Mouse (Mus musculus) liver, embryonic 11.5 days (tissue): ENCODE measurements around the gene Ppp1r3e. TPM values are rescaled to one million over a fixed set of nuclear protein-coding genes. Genes with fewer than 3 reads are reported as not detected.

Experiments
- ATAC-seq: fragments of 200-750 bp; cut with Nextera tagmentation; replicated peaks from 2 replicates; pipeline ENCODE4 v1.8.0; 2017; ENCODE audit warnings: moderate number of reproducible peaks, mild to moderate bottlenecking, moderate TSS enrichment, moderate library complexity; ENCODE audit not compliant: low FRiP score
- DNase-seq: peaks from one replicate; pipeline ENCODE4 v3.0.0-alpha.2; 2017; ENCODE audit warnings: low spot score
- H3K27ac ChIP-seq: fragments of 300-500 bp; sonication (generic); 2 replicates; pipeline ENCODE4 v1.5.1; 2014; ENCODE audit warnings: mild to moderate bottlenecking, low read depth, low read length, control low read depth
- H3K27me3 ChIP-seq: fragments of 300-500 bp; sonication (generic); replicated peaks from 2 replicates; pipeline ENCODE4 v1.6.1; 2014; ENCODE audit warnings: low read length, mixed read lengths; ENCODE audit not compliant: control insufficient read depth, insufficient read depth
- H3K36me3 ChIP-seq: fragments of 300-500 bp; sonication (generic); 2 replicates; pipeline ENCODE4 v1.6.1; 2014; ENCODE audit warnings: mild to moderate bottlenecking, low read length, moderate library complexity, mixed read lengths; ENCODE audit not compliant: control insufficient read depth, insufficient read depth
- H3K4me1 ChIP-seq: fragments of 300-500 bp; sonication (generic); replicated peaks from 2 replicates; pipeline ENCODE4 v1.6.1; 2014; ENCODE audit warnings: low read length, mixed read lengths; ENCODE audit not compliant: control insufficient read depth, insufficient read depth
- H3K4me2 ChIP-seq: fragments of 300-500 bp; sonication (generic); 2 replicates; pipeline ENCODE4 v1.6.1; 2014; ENCODE audit warnings: mild to moderate bottlenecking, control low read depth, moderate library complexity
- H3K4me3 ChIP-seq: fragments of 300-500 bp; sonication (generic); 2 replicates; pipeline ENCODE4 v1.5.1; 2014; ENCODE audit warnings: low read depth, low read length, control low read depth
- H3K9ac ChIP-seq: fragments of 300-500 bp; sonication (generic); 2 replicates; pipeline ENCODE4 v1.6.1; 2014; ENCODE audit warnings: low read depth, low read length, control low read depth
- H3K9me3 ChIP-seq: fragments of 300-500 bp; sonication (generic); 2 replicates; pipeline ENCODE4 v1.6.1; 2016; ENCODE audit warnings: low read length, inconsistent platforms, mixed read lengths; ENCODE audit not compliant: control insufficient read depth
- WGBS: fragments of 180-500 bp; shearing (Covaris S2); extraction: QIAGEN DNeasy Blood & Tissue Kit; methylation state at CpG from one replicate; pipeline ENCODE4 v1.1.7; 2014; 5-methylcytosine and 5-hydroxymethylcytosine counted together
- polyA plus RNA-seq: library from polyadenylated mRNA; unstranded; fragments of >200 nt; fragmentation: Nextera tagmentation; extraction: Ambion mirVana; gene quantifications from 2 replicates; pipeline ENCODE4 v1.2.1, GENCODE M21; 2014

Gene Ppp1r3e
- polyA plus RNA-seq, 1 experiment from 2014 or later: 1.1 TPM

DNA sequence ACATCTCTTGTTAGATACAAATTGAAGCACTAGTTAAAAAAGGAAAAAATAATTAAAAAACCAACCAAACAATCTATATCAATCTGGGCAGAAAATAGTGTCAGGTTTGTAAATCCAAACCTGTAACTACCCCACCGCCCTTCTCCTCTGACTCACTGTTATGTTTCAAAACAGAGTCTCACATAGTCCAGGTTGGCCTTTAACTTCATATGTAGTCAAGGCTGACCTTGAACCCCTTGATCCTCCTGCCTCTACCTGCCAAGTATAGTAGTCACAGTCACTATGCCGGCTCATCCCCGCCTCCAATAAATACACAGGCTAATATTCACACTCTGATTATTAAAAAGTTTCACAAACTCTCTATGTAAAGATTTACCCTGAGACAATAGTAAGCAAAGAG is 21.6 kb downstream of the Ppp1r3e start:
- no peak for ATAC-seq
- 92% methylated on average over 3 of the region's 3 CpGs for WGBS

DNA sequence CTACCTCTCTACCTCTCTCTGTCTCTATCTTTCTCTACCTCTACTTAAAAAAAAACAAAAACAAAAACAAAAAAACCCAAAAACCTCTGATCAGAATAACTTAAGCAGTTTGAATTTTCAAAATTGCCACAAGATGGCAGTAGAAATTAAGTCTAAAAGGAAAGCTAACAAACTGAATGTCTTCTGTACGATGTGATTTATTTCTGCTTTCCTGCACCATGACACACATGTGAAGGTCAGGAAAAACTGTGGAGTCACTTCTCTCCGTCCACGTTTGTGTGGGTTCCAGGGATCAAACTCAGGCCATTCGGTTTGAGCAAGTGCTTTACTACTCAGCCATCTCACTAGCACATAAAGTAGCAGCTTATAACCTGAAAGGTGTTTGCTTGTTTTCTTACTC is 33.9 kb downstream of the Ppp1r3e start:
- Histone ChIP-seq H3K9ac (no peak overlapping the region), H3K27ac (no peak overlapping the region), H3K4me2 (no peak overlapping the region), H3K4me1 (no peaks in the 10 kb centered on the region), H3K4me3 (no peak overlapping the region), H3K9me3 (no peaks in the 10 kb centered on the region), H3K27me3 (no peaks in the 10 kb centered on the region; the same call in 1 of the 2 replicates), H3K36me3 (no peaks in the 10 kb centered on the region)
- no peak for DNase-seq
- ATAC-seq: no peak
- 5% methylated on average over 4 of the region's 4 CpGs for WGBS

More for the DNA sequence above, 21.6 kb downstream of the Ppp1r3e start:
- H3K4me3 ChIP-seq: no peak overlapping the region
- H3K4me1 ChIP-seq: no peaks in the 10 kb centered on the region
- H3K9me3 ChIP-seq: no peaks in the 10 kb centered on the region
- H3K27ac ChIP-seq: no peak overlapping the region
- no peaks in the 10 kb centered on the region; the same call in 1 of the 2 replicates for H3K36me3 ChIP-seq
- H3K27me3 ChIP-seq: no peaks in the 10 kb centered on the region
- DNase-seq: no peak
- no peak overlapping the region for H3K4me2 ChIP-seq
- H3K9ac ChIP-seq: no peak overlapping the region

DNA sequence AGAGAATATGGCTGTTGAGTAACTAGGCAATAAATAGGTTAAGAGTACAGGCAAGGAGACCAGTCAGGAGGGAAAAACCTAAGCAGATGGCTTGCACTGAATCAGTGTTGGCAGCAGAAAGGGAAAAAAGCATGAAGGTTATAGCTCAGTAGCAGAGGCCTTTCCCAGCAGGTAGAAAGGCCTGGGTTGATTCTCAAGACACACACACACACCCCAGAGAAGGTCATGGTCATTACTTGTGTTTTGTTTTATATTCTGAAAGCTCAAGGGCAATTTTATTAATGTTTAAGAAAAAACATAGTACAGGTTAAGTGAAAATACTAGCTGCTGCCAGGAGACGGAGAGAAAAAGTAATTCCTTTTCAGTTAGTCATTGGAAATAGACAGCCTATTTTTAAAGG is 53.6 kb downstream of the Ppp1r3e start:
- Histone ChIP-seq H3K4me1 (no peaks in the 10 kb centered on the region), H3K4me3 (no peak overlapping the region), H3K27me3 (no peaks in the 10 kb centered on the region), H3K9me3 (no peaks in the 10 kb centered on the region), H3K4me2 (no peak overlapping the region), H3K9ac (no peak overlapping the region), H3K27ac (no peak overlapping the region), H3K36me3 (no peaks in the 10 kb centered on the region)
- WGBS: 82% methylated on average over 1 of the region's 1 CpGs
- ATAC-seq (no peak), DNase-seq (no peak)

Other genes with a start within 250 kb of the Ppp1r3e start
- not detected in 2 replicates for gene Gm17606, start 236.6 kb downstream of the Ppp1r3e start, polyA plus RNA-seq
- gene Cdh24, start 236.2 kb downstream of the Ppp1r3e start, polyA plus RNA-seq: 1.7 and 1.9 TPM in 2 replicates
- 76.1 and 81.1 TPM in 2 replicates for gene 1700123O20Rik, start 191.3 kb downstream of the Ppp1r3e start, polyA plus RNA-seq
- gene Acin1, start 190.6 kb downstream of the Ppp1r3e start, polyA plus RNA-seq: 98.8 and 109 TPM in 2 replicates
- 0.07 TPM in 1 of 2 replicates, not detected in the other for gene Gm29776, start 178.7 kb downstream of the Ppp1r3e start, polyA plus RNA-seq
- gene Cebpe, start 165.4 kb downstream of the Ppp1r3e start, polyA plus RNA-seq: 2.0 and 3.1 TPM in 2 replicates
- gene Slc7a8, start 95.6 kb downstream of the Ppp1r3e start, polyA plus RNA-seq: 6.8 and 7.1 TPM in 2 replicates
- not detected in 2 replicates for gene Rnf212b, start 63.4 kb downstream of the Ppp1r3e start, polyA plus RNA-seq
- 5.2 and 5.5 TPM in 2 replicates for gene Homez, start 6.6 kb downstream of the Ppp1r3e start, polyA plus RNA-seq
- gene Bcl2l2, start 5.8 kb upstream of the Ppp1r3e start, polyA plus RNA-seq: 2.0 and 2.1 TPM in 2 replicates
- 0.27 TPM in 1 of 2 replicates, not detected in the other for gene Gm20521, start 5.9 kb upstream of the Ppp1r3e start, polyA plus RNA-seq
- gene Pabpn1, start 14.9 kb upstream of the Ppp1r3e start, polyA plus RNA-seq: 117 and 132 TPM in 2 replicates
- 10.5 and 14.0 TPM in 2 replicates for gene Slc22a17, start 35.6 kb upstream of the Ppp1r3e start, polyA plus RNA-seq
- 5.5 and 6.7 TPM in 2 replicates for gene Efs, start 48.6 kb upstream of the Ppp1r3e start, polyA plus RNA-seq
- not detected in 2 replicates for gene Il25, start 55.1 kb upstream of the Ppp1r3e start, polyA plus RNA-seq
- gene Cmtm5, start 58.7 kb upstream of the Ppp1r3e start, polyA plus RNA-seq: 0.21 TPM in 1 of 2 replicates, not detected in the other
- gene Myh6, start 89.4 kb upstream of the Ppp1r3e start, polyA plus RNA-seq: 14.5 and 43.0 TPM in 2 replicates
- not detected in 2 replicates for gene Gm17428, start 99.4 kb upstream of the Ppp1r3e start, polyA plus RNA-seq
- gene Myh7, start 117.1 kb upstream of the Ppp1r3e start, polyA plus RNA-seq: 2.7 and 9.7 TPM in 2 replicates
- gene Ngdn, start 137.9 kb upstream of the Ppp1r3e start, polyA plus RNA-seq: 87.0 and 95.6 TPM in 2 replicates
- gene Zfhx2, start 214.8 kb upstream of the Ppp1r3e start, polyA plus RNA-seq: 2.1 and 2.8 TPM in 2 replicates
- 10.5 and 12.6 TPM in 2 replicates for gene Thtpa, start 217.2 kb upstream of the Ppp1r3e start, polyA plus RNA-seq
- 45.1 and 52.9 TPM in 2 replicates for gene Ap1g2, start 229.0 kb upstream of the Ppp1r3e start, polyA plus RNA-seq
- 0.44 and 0.60 TPM in 2 replicates for gene Jph4, start 239.4 kb upstream of the Ppp1r3e start, polyA plus RNA-seq